Mouse (Mus musculus): ENCODE results near the gene Gpha2. TPM values are rescaled to one million over a fixed set of nuclear protein-coding genes. Genes with fewer than 3 reads are reported as not detected.

Gene Gpha2
- polyA plus RNA-seq, 1 experiment from 2014 or later, result not detected

- no peak overlapping the region for H3K27ac ChIP-seq (replicated peaks)
- peaks cover 61% of the 10 kb centered on the region for H3K36me3 ChIP-seq
- no peaks in the 10 kb centered on the region for H3K9me3 ChIP-seq
- H3K4me3 ChIP-seq, result no peak overlapping the region
- no peak overlapping the region for H3K9ac ChIP-seq
- WGBS, result 79% methylated on average over 1 of the region's 1 CpGs
- H3K4me1 ChIP-seq (replicated peaks), result peaks cover 15% of the 10 kb centered on the region
- no peak for ATAC-seq (ENCODE audit: low read depth)
- no peak overlapping the region for H3K4me2 ChIP-seq
- H3K27me3 ChIP-seq, result no peaks in the 10 kb centered on the region
Observed at GRCm38 (mm10) chr19:6245806-6246205, 19.6 kb downstream of the Gpha2 start.

- Histone ChIP-seq H3K27me3 (no peaks in the 10 kb centered on the region), H3K4me1 (replicated peaks) (peaks cover 8% of the 10 kb centered on the region), H3K27ac (replicated peaks) (no peak overlapping the region), H3K4me3 (no peak overlapping the region), H3K9me3 (no peaks in the 10 kb centered on the region), H3K4me2 (no peak overlapping the region), H3K9ac (no peak overlapping the region), H3K36me3 (peaks cover 79% of the 10 kb centered on the region)
- 93% methylated on average over 29 of the region's 29 CpGs for WGBS
- no peak for ATAC-seq (ENCODE audit: low read depth)
Observed at GRCm38 (mm10) chr19:6247526-6248300, 21.5 kb downstream of the Gpha2 start.

- Histone ChIP-seq H3K4me1 (replicated peaks) (no peaks in the 10 kb centered on the region), H3K9ac (no peak overlapping the region), H3K36me3 (peaks cover 94% of the 10 kb centered on the region), H3K27me3 (no peaks in the 10 kb centered on the region), H3K27ac (replicated peaks) (no peak overlapping the region), H3K4me3 (no peak overlapping the region), H3K4me2 (no peak overlapping the region), H3K9me3 (no peaks in the 10 kb centered on the region)
- ATAC-seq (ENCODE audit: low read depth), result no peak
- WGBS, result 94% methylated on average over 4 of the region's 4 CpGs
Observed at GRCm38 (mm10) chr19:6253021-6253420, 26.8 kb downstream of the Gpha2 start.

GRCm38 (mm10) chr19:6260428-6260827 is 34.2 kb downstream of the Gpha2 start:
- Histone ChIP-seq H3K27ac (replicated peaks) (no peak overlapping the region), H3K9me3 (no peaks in the 10 kb centered on the region), H3K27me3 (no peaks in the 10 kb centered on the region), H3K4me2 (no peak overlapping the region), H3K9ac (no peak overlapping the region), H3K4me3 (no peak overlapping the region), H3K36me3 (peaks cover 75% of the 10 kb centered on the region), H3K4me1 (replicated peaks) (no peaks in the 10 kb centered on the region)
- WGBS, result 83% methylated on average over 2 of the region's 2 CpGs
- no peak for ATAC-seq (ENCODE audit: low read depth)

- Histone ChIP-seq H3K4me1 (replicated peaks) (no peaks in the 10 kb centered on the region), H3K9me3 (no peaks in the 10 kb centered on the region), H3K27me3 (no peaks in the 10 kb centered on the region), H3K36me3 (peaks cover 70% of the 10 kb centered on the region), H3K9ac (no peak overlapping the region), H3K4me3 (no peak overlapping the region), H3K4me2 (no peak overlapping the region), H3K27ac (replicated peaks) (no peak overlapping the region)
- 85% methylated on average over 4 of the region's 4 CpGs for WGBS
- ATAC-seq (ENCODE audit: low read depth), result no peak
Observed at GRCm38 (mm10) chr19:6260946-6261345, 34.8 kb downstream of the Gpha2 start.

GRCm38 (mm10) chr19:6261379-6261778 is 35.2 kb downstream of the Gpha2 start:
- H3K9ac ChIP-seq, result no peak overlapping the region
- H3K9me3 ChIP-seq, result no peaks in the 10 kb centered on the region
- no peak overlapping the region for H3K27ac ChIP-seq (replicated peaks)
- WGBS, result 94% methylated on average over 14 of the region's 14 CpGs
- no peaks in the 10 kb centered on the region for H3K27me3 ChIP-seq
- H3K4me1 ChIP-seq (replicated peaks), result no peaks in the 10 kb centered on the region
- ATAC-seq (ENCODE audit: low read depth), result no peak
- H3K4me2 ChIP-seq, result no peak overlapping the region
- peaks cover 66% of the 10 kb centered on the region for H3K36me3 ChIP-seq
- H3K4me3 ChIP-seq, result no peak overlapping the region

GRCm38 (mm10) chr19:6262222-6262621 is 36.0 kb downstream of the Gpha2 start:
- no peak for ATAC-seq (ENCODE audit: low read depth)

GRCm38 (mm10) chr19:6262839-6263433 is 36.8 kb downstream of the Gpha2 start:
- peaks cover 50% of the 10 kb centered on the region for H3K36me3 ChIP-seq
- H3K4me3 ChIP-seq, result no peak overlapping the region
- no peaks in the 10 kb centered on the region for H3K27me3 ChIP-seq
- no peak overlapping the region for H3K9ac ChIP-seq
- H3K4me1 ChIP-seq (replicated peaks), result no peaks in the 10 kb centered on the region
- H3K9me3 ChIP-seq, result no peaks in the 10 kb centered on the region
- H3K27ac ChIP-seq (replicated peaks), result no peak overlapping the region
- 86% methylated on average over 8 of the region's 8 CpGs for WGBS
- ATAC-seq (ENCODE audit: low read depth), result no peak
- no peak overlapping the region for H3K4me2 ChIP-seq

More at GRCm38 (mm10) chr19:6262222-6262621, 36.0 kb downstream of the Gpha2 start:
- no peaks in the 10 kb centered on the region for H3K4me1 ChIP-seq (replicated peaks)
- WGBS, result 61% methylated on average over 7 of the region's 7 CpGs
- no peak overlapping the region for H3K9ac ChIP-seq
- no peaks in the 10 kb centered on the region for H3K9me3 ChIP-seq
- H3K27me3 ChIP-seq, result no peaks in the 10 kb centered on the region
- no peak overlapping the region for H3K27ac ChIP-seq (replicated peaks)
- peaks cover 57% of the 10 kb centered on the region for H3K36me3 ChIP-seq
- H3K4me3 ChIP-seq, result no peak overlapping the region
- no peak overlapping the region for H3K4me2 ChIP-seq

GRCm38 (mm10) chr19:6264200-6264599 is 38.0 kb downstream of the Gpha2 start:
- 72% methylated on average over 9 of the region's 9 CpGs for WGBS
- Histone ChIP-seq H3K9ac (no peak overlapping the region; the same call in 1 of the 2 replicates), H3K4me3 (no peak overlapping the region), H3K36me3 (peaks cover 38% of the 10 kb centered on the region), H3K4me1 (replicated peaks) (no peaks in the 10 kb centered on the region), H3K27ac (replicated peaks) (no peak overlapping the region), H3K9me3 (no peaks in the 10 kb centered on the region), H3K27me3 (no peaks in the 10 kb centered on the region), H3K4me2 (no peak overlapping the region)
- ATAC-seq (ENCODE audit: low read depth), result no peak

GRCm38 (mm10) chr19:6264945-6265344 is 38.8 kb downstream of the Gpha2 start:
- Histone ChIP-seq H3K4me3 (no peak overlapping the region), H3K9ac (no peak overlapping the region), H3K27ac (replicated peaks) (no peak overlapping the region), H3K9me3 (no peaks in the 10 kb centered on the region), H3K4me1 (replicated peaks) (no peaks in the 10 kb centered on the region), H3K36me3 (peaks cover 32% of the 10 kb centered on the region), H3K4me2 (no peak overlapping the region), H3K27me3 (no peaks in the 10 kb centered on the region)
- no peak for ATAC-seq (ENCODE audit: low read depth)
- WGBS, result 85% methylated on average over 8 of the region's 8 CpGs

DNA sequence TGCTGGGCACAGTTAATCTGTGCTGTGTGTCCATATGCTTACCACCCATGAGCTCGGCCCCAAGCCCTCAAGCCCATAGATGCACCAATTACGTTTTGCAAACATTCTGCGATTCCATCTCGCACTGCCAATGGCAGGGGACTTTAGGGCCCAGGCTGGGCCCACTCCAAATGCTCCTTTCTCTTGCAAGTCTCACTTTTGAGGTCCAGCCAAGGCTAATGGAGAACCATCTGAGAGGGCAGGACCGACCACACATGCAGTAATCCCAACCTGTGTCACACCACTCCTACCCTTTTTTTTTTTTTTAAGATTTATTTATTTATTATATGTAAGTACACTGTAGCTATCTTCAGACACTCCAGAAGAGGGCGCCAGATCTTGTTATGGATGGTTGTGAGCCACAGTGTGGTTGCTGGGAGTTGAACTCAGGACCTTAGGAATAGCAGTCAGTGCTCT is 39.6 kb downstream of the Gpha2 start:
- no peak for ATAC-seq (ENCODE audit: low read depth)
- H3K27me3 ChIP-seq, result no peaks in the 10 kb centered on the region
- no peak overlapping the region for H3K27ac ChIP-seq (replicated peaks)
- WGBS, result 71% methylated on average over 6 of the region's 6 CpGs
- no peak overlapping the region for H3K9ac ChIP-seq
- peaks cover 24% of the 10 kb centered on the region for H3K36me3 ChIP-seq
- no peaks in the 10 kb centered on the region for H3K9me3 ChIP-seq
- no peak overlapping the region for H3K4me3 ChIP-seq
- no peak overlapping the region for H3K4me2 ChIP-seq
- H3K4me1 ChIP-seq (replicated peaks), result no peaks in the 10 kb centered on the region

GRCm38 (mm10) chr19:6267306-6268169 is 41.4 kb downstream of the Gpha2 start:
- H3K9ac ChIP-seq, result 0 out of 2 replicates have a peak overlapping the region, but pooled peaks have one; percentile 43
- WGBS, result 52% methylated on average over 11 of the region's 11 CpGs
- ATAC-seq (ENCODE audit: low read depth), result no peak

More at GRCm38 (mm10) chr19:6267306-6268169, 41.4 kb downstream of the Gpha2 start:
- Histone ChIP-seq H3K27ac (replicated peaks) (no peak overlapping the region), H3K27me3 (peaks cover 6% of the 10 kb centered on the region; the same call in 1 of the 2 replicates), H3K4me3 (no peak overlapping the region), H3K36me3 (peaks cover 6% of the 10 kb centered on the region), H3K4me2 (no peak overlapping the region), H3K4me1 (replicated peaks) (no peaks in the 10 kb centered on the region), H3K9me3 (no peaks in the 10 kb centered on the region)

All from neural tube, embryonic 13.5 days (tissue).